In genomic region chr5:74066416-74067115, GRCm38 (mm10) we compare ENCODE assay signal across 8 mouse cellular contexts. TPM values are rescaled to one million over a fixed set of nuclear protein-coding genes. Genes with fewer than 3 reads are reported as not detected.
DNase-seq lines count a peak whose midpoint lies in the region; ATAC-seq and TF ChIP-seq lines count a peak whose summit lies in the region.

No protein-coding gene starts in this region.

- WGBS in forebrain, embryonic 15.5 days: 39% methylated on average over 12 of the region's 12 CpGs
- 22% methylated on average over 12 of the region's 12 CpGs for WGBS in lung, adult 2 months
- WGBS in small intestine, adult 2 months: 43% methylated on average over 12 of the region's 12 CpGs

- TF ChIP-seq CTCF in MEL (IDR thresholded peaks at IDR 0.05 in 2 of 3, conservative IDR thresholded peaks at IDR 0.05 in 1 of 3; ENCODE audit: control insufficient read depth in 1 of 3, insufficient read depth in 1 of 3, low read depth in 2 of 3, low read length in 3 of 3, poor library complexity in 1 of 3, severe bottlenecking in 1 of 3): no peak
- no peak for TF ChIP-seq CTCF in lung, adult 2 months (IDR thresholded peaks at IDR 0.05; ENCODE audit: insufficient read depth, low read length)
- TF ChIP-seq CTCF in small intestine, adult 2 months (IDR thresholded peaks at IDR 0.05; ENCODE audit: extremely low read depth, insufficient read length, insufficient replicate concordance, low read depth, low read length): no peak

- no peaks in the 10 kb centered on the region for H3K9me3 ChIP-seq in MEL (replicated peaks; ENCODE audit: insufficient read depth, low read length)
- no peaks in the 10 kb centered on the region for H3K9me3 ChIP-seq in forebrain, embryonic 15.5 days

- peaks cover 23% of the 10 kb centered on the region for H3K79me2 ChIP-seq in MEL (ENCODE audit: control insufficient read depth, insufficient read depth, low read length, poor library complexity)

- peaks cover 0 to 42% of the 10 kb centered on the region in 2 experiments; a peak in 2 of 4 replicates for H3K36me3 ChIP-seq in MEL (ENCODE audit: control insufficient read depth in 1 of 2, insufficient read depth in 2 of 2, low read length in 2 of 2)
- no peaks in the 10 kb centered on the region for H3K36me3 ChIP-seq in forebrain, embryonic 15.5 days
- H3K36me3 ChIP-seq in small intestine, adult 2 months (ENCODE audit: control insufficient read depth, insufficient read depth, low read length): no peaks in the 10 kb centered on the region

- TF ChIP-seq EP300 in MEL (IDR thresholded peaks at IDR 0.05; ENCODE audit: low read depth in 1 of 2, low read length in 2 of 2): 0 out of 4 replicates have a peak, but pooled peaks of 1 of the 2 experiments have one; percentile 5

- H3K9ac ChIP-seq in MEL (ENCODE audit: control insufficient read depth, low read depth, low read length, poor library complexity, severe bottlenecking): peak overlapping the region; percentile 18
- H3K9ac ChIP-seq in forebrain, embryonic 15.5 days (replicated peaks): no peak overlapping the region

- no peaks in the 10 kb centered on the region for H3K27me3 ChIP-seq in MEL (ENCODE audit: control insufficient read depth in 1 of 2, insufficient read depth in 2 of 2, low read length in 2 of 2)
- no peaks in the 10 kb centered on the region for H3K27me3 ChIP-seq in forebrain, embryonic 15.5 days
- no peaks in the 10 kb centered on the region for H3K27me3 ChIP-seq in small intestine, adult 2 months (ENCODE audit: control insufficient read depth, insufficient read depth, low read length)

- peak overlapping the region; percentile 99 for H3K27ac ChIP-seq in MEL (ENCODE audit: control insufficient read depth, low read depth, low read length)
- H3K27ac ChIP-seq in forebrain, embryonic 15.5 days (replicated peaks): no peak overlapping the region
- no peak overlapping the region for H3K27ac ChIP-seq in small intestine, adult 2 months (ENCODE audit: insufficient read depth, low read depth, low read length)

- peak; percentile 30 for DNase-seq in MEL (ENCODE audit: low read depth, low spot score)
- DNase-seq in c-Kit-negative CD71-positive TER-119-positive erythroid progenitor cells, embryonic 14.5 days (ENCODE audit: low read depth, low spot score): peak; percentile 17
- DNase-seq in kidney, adult 11 months: peak; percentile 58
- peak; percentile 59 for DNase-seq in lung, adult 2 months
- DNase-seq in T-cell, adult 2 months (ENCODE audit: low spot score): no peak
- DNase-seq in left cerebral cortex, postnatal 14 days (ENCODE audit: low spot score in 2 of 2): no peak

- ATAC-seq in forebrain, embryonic 15.5 days (replicated peaks): no peak

- no peak overlapping the region for H3K4me3 ChIP-seq in MEL (ENCODE audit: control insufficient read depth in 1 of 2, insufficient read depth in 1 of 2, low read depth in 2 of 2, low read length in 2 of 2)
- peak overlapping the region; percentile 78; the same call in 1 of the 2 replicates for H3K4me3 ChIP-seq in forebrain, embryonic 15.5 days
- H3K4me3 ChIP-seq in lung, adult 2 months (replicated peaks; ENCODE audit: extremely low read depth, low read depth, low read length): peak overlapping the region; percentile 11
- 0 out of 2 replicates have a peak overlapping the region, but pooled peaks have one; percentile 2 for H3K4me3 ChIP-seq in small intestine, adult 2 months (ENCODE audit: low read depth, low read length)

- TF ChIP-seq POLR2A in MEL (IDR thresholded peaks at IDR 0.05; ENCODE audit: control insufficient read depth in 1 of 2, insufficient read depth in 1 of 2, low read depth in 1 of 2, low read length in 2 of 2, poor library complexity in 1 of 2): no peak
- TF ChIP-seq POLR2A in lung, adult 2 months (IDR thresholded peaks at IDR 0.05; ENCODE audit: borderline replicate concordance, extremely low read depth, low read depth, low read length): no peak
- no peak for TF ChIP-seq POLR2A in small intestine, adult 2 months (IDR thresholded peaks at IDR 0.05; ENCODE audit: low read depth, low read length)

- peaks cover 19 to 42% of the 10 kb centered on the region in 2 experiments for H3K4me1 ChIP-seq in MEL (ENCODE audit: control insufficient read depth in 1 of 2, insufficient read depth in 2 of 2, low read length in 2 of 2)
- H3K4me1 ChIP-seq in forebrain, embryonic 15.5 days: peaks cover 33% of the 10 kb centered on the region
- peaks cover 22% of the 10 kb centered on the region for H3K4me1 ChIP-seq in lung, adult 2 months (ENCODE audit: control insufficient read depth, insufficient read depth, low read length)
- H3K4me1 ChIP-seq in small intestine, adult 2 months (ENCODE audit: control insufficient read depth, insufficient read depth, insufficient read length, low read length): peaks cover 18% of the 10 kb centered on the region

- TF ChIP-seq RAD21 in MEL (IDR thresholded peaks at IDR 0.05; ENCODE audit: low read depth, low read length): no peak

- peak overlapping the region; percentile 91 for H3K4me2 ChIP-seq in forebrain, embryonic 15.5 days (replicated peaks)

- intact Hi-C loops in left cerebral cortex, postnatal 14 days (cut with DNase I): loop anchor here (5.0 kb wide), 2 partner anchors 209 to 211 kb away; no protein-coding TSS in a partner anchor

TF ChIP-seq in MEL, 35 proteins besides CTCF, POLR2A, EP300 and RAD21:
- TF ChIP-seq SIN3A (IDR thresholded peaks at IDR 0.05; ENCODE audit: low read length) (no peak), SMC3 (IDR thresholded peaks at IDR 0.05; ENCODE audit: low read depth, low read length) (no peak), BHLHE40 (IDR thresholded peaks at IDR 0.05; ENCODE audit: borderline replicate concordance, low read depth, low read length) (0 out of 2 replicates have a peak, but pooled peaks have one; percentile 11), MXI1 (IDR thresholded peaks at IDR 0.05; ENCODE audit: low read depth, low read length) (peak; percentile 78), MAX (IDR thresholded peaks at IDR 0.05; ENCODE audit: low read length) (peak; percentile 55)

RNA-seq across cellular contexts. Expression of gene Usp46, which starts 1.7 kb away (rescaled TPM):
- 12.9 and 14.5 TPM in 2 replicates for total RNA-seq in MEL (2012; rRNA removed)
- polyA plus RNA-seq in MEL (2012; ENCODE audit: insufficient read depth in 1 of 2, insufficient read length in 2 of 2, low read depth in 1 of 2, low replicate concordance in 2 of 2, missing spikeins in 1 of 2): 10 to 100 TPM in 1 of 2 experiments, not detected in 1; 23.6 TPM
- 28.0 and 29.0 TPM in 2 replicates for polyA plus RNA-seq in forebrain, embryonic 15.5 days (2015; fragmentation: Nextera tagmentation; extraction: Ambion mirVana)
- polyA plus RNA-seq in lung, adult 2 months (2012; rRNA removed): 7.4 and 14.9 TPM in 2 replicates
- polyA plus RNA-seq in small intestine, adult 2 months (2012; rRNA removed): 0.63 and 0.96 TPM in 2 replicates
- total RNA-seq in left cerebral cortex, postnatal 14 days (2021): 100 to 1,000 TPM; 155 TPM

Comparison
In these comparisons a context has a peak if more than half of its experiments do, and no peak if none do; other contexts are left out.
1. DNase-seq: peak in MEL (single experiment), c-Kit-negative CD71-positive TER-119-positive erythroid progenitor cells, embryonic 14.5 days (single experiment), kidney, adult 11 months (single experiment) and lung, adult 2 months (single experiment); none in T-cell, adult 2 months (single experiment) and left cerebral cortex, postnatal 14 days (0 of 2).
2. H3K4me3 ChIP-seq: peak in forebrain, embryonic 15.5 days (single experiment), lung, adult 2 months (single experiment) and small intestine, adult 2 months (single experiment); none in MEL (0 of 2).